Mouse (Mus musculus) kidney, postnatal 25 days (tissue): ENCODE measurements around the gene B830017H08Rik.

Experiments
- DNase-seq, 2 experiments: peaks; one replicate each; pipeline ENCODE4 v3.0.0; 2021; ENCODE audit warnings: mixed read lengths in 2 of 2

B830017H08Rik gene

GRCm38 (mm10) chr16:17832821-17833220 lies at the start of gene B830017H08Rik:
Gene B830017H08Rik (plus strand): TSS chr16:17833121.
- DNase-seq: no peak

- no peak for DNase-seq
Measured at GRCm38 (mm10) chr16:17785337-17785736, 47.6 kb upstream of the B830017H08Rik start.

GRCm38 (mm10) chr16:17792728-17793127 lies 40.2 kb upstream of the B830017H08Rik start:
- DNase-seq: no peak

- no peak for DNase-seq
Measured at GRCm38 (mm10) chr16:17794047-17794446, 38.9 kb upstream of the B830017H08Rik start.

GRCm38 (mm10) chr16:17795643-17796042 lies 37.3 kb upstream of the B830017H08Rik start:
- no peak for DNase-seq

- DNase-seq: no peak
Measured at GRCm38 (mm10) chr16:17796519-17796918, 36.4 kb upstream of the B830017H08Rik start.

- peak; percentile 63 to 76 for DNase-seq
Measured at GRCm38 (mm10) chr16:17796971-17797811, 35.7 kb upstream of the B830017H08Rik start, which contains the start of gene Scarf2. Gene Scarf2 (plus strand): TSS chr16:17797282.

- no peak for DNase-seq
Measured at GRCm38 (mm10) chr16:17797812-17798311, 35.1 kb upstream of the B830017H08Rik start.

- peak; percentile 66 to 85 for DNase-seq
Measured at GRCm38 (mm10) chr16:17798321-17799180, 34.4 kb upstream of the B830017H08Rik start.

- no peak for DNase-seq
Measured at GRCm38 (mm10) chr16:17799584-17799983, 33.3 kb upstream of the B830017H08Rik start.

GRCm38 (mm10) chr16:17801777-17802455 lies 31.0 kb upstream of the B830017H08Rik start:
- no peak for DNase-seq

GRCm38 (mm10) chr16:17802456-17802838 lies 30.5 kb upstream of the B830017H08Rik start:
- DNase-seq: no peak

- peak; percentile 38 to 71 for DNase-seq
Measured at GRCm38 (mm10) chr16:17802839-17803674, 29.9 kb upstream of the B830017H08Rik start.

GRCm38 (mm10) chr16:17803675-17804448 lies 29.1 kb upstream of the B830017H08Rik start:
- no peak for DNase-seq

GRCm38 (mm10) chr16:17804449-17804912 lies 28.4 kb upstream of the B830017H08Rik start:
- peak; percentile 42 to 51 for DNase-seq

GRCm38 (mm10) chr16:17804982-17805381 lies 27.9 kb upstream of the B830017H08Rik start:
- no peak for DNase-seq

GRCm38 (mm10) chr16:17806581-17807191 lies 26.2 kb upstream of the B830017H08Rik start:
- DNase-seq: no peak

- DNase-seq: peak; percentile 86 to 93
Measured at GRCm38 (mm10) chr16:17807192-17808009, 25.5 kb upstream of the B830017H08Rik start.

GRCm38 (mm10) chr16:17809125-17809524 lies 23.8 kb upstream of the B830017H08Rik start:
- DNase-seq: no peak
